Mouse (Mus musculus): ENCODE results near the gene Poc1a.

GRCm38 (mm10) chr9:106289841-106290240, 9.0 kb downstream of the Poc1a start:
- TF ChIP-seq CTCF (IDR thresholded peaks at IDR 0.05; ENCODE audit: control insufficient read depth, insufficient read depth, insufficient read length) = no peak
- no peak for TF ChIP-seq MYOD1 (IDR thresholded peaks at IDR 0.05; ENCODE audit: control insufficient read depth, insufficient read length, low read depth)
- TF ChIP-seq MAX (IDR thresholded peaks at IDR 0.05) = no peak
- no peak for TF ChIP-seq CEBPB (IDR thresholded peaks at IDR 0.05; ENCODE audit: low read depth)
- no peak for TF ChIP-seq FOSL1 (IDR thresholded peaks at IDR 0.05; ENCODE audit: insufficient read depth, low read length, poor library complexity, severe bottlenecking)
- TF ChIP-seq USF1 (IDR thresholded peaks at IDR 0.05; ENCODE audit: low read depth) = no peak
